Mouse (Mus musculus) G1E (cell line): Measurements from ENCODE around the gene Nkx1-2. TPM values are rescaled to one million over a fixed set of nuclear protein-coding genes. Genes with fewer than 3 reads are reported as not detected.

Source experiments
- ATAC-seq: 2 replicates; pipeline ENCODE4 v1.8.0; 2016; ENCODE audit warnings: mild to moderate bottlenecking; ENCODE audit not compliant: insufficient number of reproducible peaks, poor library complexity, low FRiP score, severe bottlenecking; ENCODE audit errors: extremely low read depth
- DNase-seq: peaks from one replicate; pipeline ENCODE4 v3.0.0; 2012; ENCODE audit warnings: low spot score
- H3K27me3 ChIP-seq: 2 replicates; pipeline ENCODE4 v1.6.1; 2012; ENCODE audit warnings: mild to moderate bottlenecking, low read length, inconsistent platforms; ENCODE audit not compliant: insufficient read depth
- H3K36me3 ChIP-seq: replicated peaks from 2 replicates; pipeline ENCODE3; 2012; ENCODE audit warnings: mild to moderate bottlenecking, inconsistent platforms
- H3K4me1 ChIP-seq: 2 replicates; pipeline ENCODE4 v1.6.1; 2012; ENCODE audit warnings: low read depth, low read length, inconsistent platforms, mixed read lengths; ENCODE audit not compliant: insufficient read depth
- H3K4me3 ChIP-seq: 2 replicates; pipeline ENCODE4 v1.5.1; 2012; ENCODE audit warnings: low read depth, mild to moderate bottlenecking, inconsistent platforms, low read length, moderate library complexity, mixed read lengths
- H3K9me3 ChIP-seq: replicated peaks from 2 replicates; pipeline ENCODE4 v1.6.1; 2012; ENCODE audit warnings: inconsistent platforms
- CTCF ChIP-seq: IDR thresholded peaks from 2 replicates; pipeline ENCODE4 v1.5.1; 2012; ENCODE audit warnings: low read depth, low read length, inconsistent platforms, mixed read lengths
- GATA1 ChIP-seq: IDR thresholded peaks from 2 replicates; pipeline ENCODE4 v1.6.1; 2012; ENCODE audit warnings: borderline replicate concordance, low read length, inconsistent platforms, mixed read lengths
- GATA2 ChIP-seq: IDR thresholded peaks from 2 replicates; pipeline ENCODE4 v1.6.1; 2012; ENCODE audit warnings: low read depth, low read length, inconsistent platforms, borderline replicate concordance
- POLR2AphosphoS5 ChIP-seq: IDR thresholded peaks from 2 replicates; pipeline ENCODE4 v1.6.1; 2012; ENCODE audit warnings: low read depth, low read length, inconsistent platforms; ENCODE audit not compliant: insufficient replicate concordance
- TAL1 ChIP-seq: conservative IDR thresholded peaks from 2 replicates; pipeline ENCODE4 v1.6.1; 2012; ENCODE audit warnings: low read depth, low read length, inconsistent platforms, mixed read lengths
- polyA plus RNA-seq: library from polyadenylated mRNA; stranded (reverse); fragments of >175 nt; gene quantifications from 2 replicates; pipeline ENCODE4 v1.2.3, GENCODE M21; 2012
- total RNA-seq, 2 experiments: library from RNA; stranded (forward) in 1 of 2; stranded (reverse) in 1 of 2; fragments of 200-1000 nt in 1 of 2; fragments of >200 nt in 1 of 2; fragmentation: Nextera tagmentation in 1 of 2; gene quantifications; 2 replicates each; pipeline ENCODE4 v1.2.3; 2014 to 2017

Nkx1-2 gene
- total RNA-seq (2014; fragmentation: Nextera tagmentation): not detected in 2 replicates
- total RNA-seq (2017): 0.11 TPM in 1 of 2 replicates, not detected in the other
- not detected in 2 replicates for polyA plus RNA-seq

- H3K4me3 ChIP-seq: no peak within 1 kb of the TSS
- no peak for ATAC-seq
- H3K27me3 ChIP-seq: peaks cover 26% of the 10 kb centered on the region
- no peaks in the 10 kb centered on the region; the same call in none of the 2 replicates for H3K4me1 ChIP-seq
- peaks cover 6% of the 10 kb centered on the region; the same call in 1 of the 2 replicates for H3K9me3 ChIP-seq
- no peak for TF ChIP-seq GATA2
- no peak for TF ChIP-seq GATA1
- no peak for TF ChIP-seq POLR2AphosphoS5
- TF ChIP-seq CTCF: no peak
- TF ChIP-seq TAL1: no peak
- no peaks in the 10 kb centered on the region for H3K36me3 ChIP-seq
- DNase-seq: no peak
Measured at GRCm38 (mm10) chr7:132599071-132599975, at the start of gene Nkx1-2. Gene Nkx1-2, minus strand, starts transcription at chr7:132599637.

- ATAC-seq (no peak), DNase-seq (no peak)
- H3K36me3 ChIP-seq: no peaks in the 10 kb centered on the region
- TF ChIP-seq GATA2: no peak
- TF ChIP-seq GATA1: no peak
- TF ChIP-seq TAL1: no peak
- TF ChIP-seq CTCF: no peak
- TF ChIP-seq POLR2AphosphoS5: no peak
- H3K9me3 ChIP-seq: no peaks in the 10 kb centered on the region
- no peaks in the 10 kb centered on the region for H3K4me1 ChIP-seq
- no peak overlapping the region for H3K4me3 ChIP-seq
- H3K27me3 ChIP-seq: peaks cover 45% of the 10 kb centered on the region
Measured at GRCm38 (mm10) chr7:132646514-132646913, 47.1 kb upstream of the Nkx1-2 start.

DNA sequence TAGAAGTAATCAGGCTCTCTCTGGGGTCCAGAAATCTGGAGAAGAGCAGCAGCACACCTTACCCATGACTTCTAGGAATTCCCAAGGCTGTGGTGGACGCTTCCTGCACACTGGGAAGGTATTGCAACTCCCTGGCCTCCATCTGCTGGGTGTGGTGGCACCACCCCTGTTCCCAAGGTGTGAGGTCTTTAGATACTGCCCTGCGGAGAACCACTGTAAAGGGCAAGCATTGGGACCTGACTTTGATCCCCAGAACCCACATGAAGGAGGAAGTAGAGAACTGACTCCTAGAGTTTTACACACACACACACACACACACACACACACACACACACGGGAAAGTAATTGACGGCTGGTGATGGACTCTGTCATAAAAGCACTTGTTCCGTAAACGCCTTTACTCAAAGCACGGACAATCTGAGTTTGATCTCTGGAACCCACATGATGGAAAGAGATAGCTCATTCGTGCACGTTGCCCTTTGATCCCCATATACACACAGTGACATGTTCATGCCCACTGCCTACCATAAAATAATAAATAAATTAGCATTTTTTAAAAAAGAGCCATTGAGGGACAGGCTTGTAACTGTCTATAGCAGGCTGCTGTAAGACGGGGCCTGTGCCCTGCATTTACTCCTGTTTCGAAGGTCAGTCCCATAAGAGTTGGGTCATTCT lies 45.3 kb upstream of the Nkx1-2 start:
- H3K36me3 ChIP-seq: no peaks in the 10 kb centered on the region
- ATAC-seq (no peak), DNase-seq (no peak)
- H3K4me3 ChIP-seq: no peak overlapping the region
- H3K9me3 ChIP-seq: no peaks in the 10 kb centered on the region
- H3K4me1 ChIP-seq: no peaks in the 10 kb centered on the region
- TF ChIP-seq CTCF (no peak), GATA1 (no peak), TAL1 (no peak), GATA2 (no peak)
- peaks cover 40% of the 10 kb centered on the region for H3K27me3 ChIP-seq

- Histone ChIP-seq H3K4me1 (no peaks in the 10 kb centered on the region), H3K4me3 (no peak overlapping the region), H3K36me3 (no peaks in the 10 kb centered on the region), H3K9me3 (no peaks in the 10 kb centered on the region), H3K27me3 (peaks cover 35% of the 10 kb centered on the region)
- TF ChIP-seq GATA2 (no peak), TAL1 (no peak), GATA1 (no peak), POLR2AphosphoS5 (no peak)
- DNase-seq (no peak), ATAC-seq (no peak)
Measured at GRCm38 (mm10) chr7:132641606-132642005, 42.2 kb upstream of the Nkx1-2 start.

- no peak for TF ChIP-seq CTCF
- TF ChIP-seq GATA1: no peak
- TF ChIP-seq GATA2: no peak
- TF ChIP-seq POLR2AphosphoS5: no peak
- TF ChIP-seq TAL1: no peak
- H3K9me3 ChIP-seq: no peaks in the 10 kb centered on the region
- ATAC-seq (no peak), DNase-seq (no peak)
- H3K4me1 ChIP-seq: no peaks in the 10 kb centered on the region
- no peaks in the 10 kb centered on the region for H3K36me3 ChIP-seq
- no peak overlapping the region for H3K4me3 ChIP-seq
- peaks cover 32% of the 10 kb centered on the region for H3K27me3 ChIP-seq
Measured at GRCm38 (mm10) chr7:132640946-132641345, 41.5 kb upstream of the Nkx1-2 start.
